Mouse (Mus musculus) retina, embryonic 14.5 days (tissue): Measurements from ENCODE around the gene Lhb.
A peak's percentile ranks its signal among the peaks of the same experiment; 100 is the strongest.
"Not testable (repeated sequence)": the region's sequence is repeated elsewhere in the genome, so short reads cannot be mapped to it uniquely, and the experiment has no call there.

Experiments
- DNase-seq: peaks from one replicate; pipeline ENCODE4 v3.0.0-alpha.2; 2015; ENCODE audit warnings: low spot score

Gene Lhb

GRCm38 (mm10) chr7:45420615-45420919 lies at the start of gene Lhb:
Lhb (plus strand) TSS chr7:45420820.
- no peak for DNase-seq

DNA sequence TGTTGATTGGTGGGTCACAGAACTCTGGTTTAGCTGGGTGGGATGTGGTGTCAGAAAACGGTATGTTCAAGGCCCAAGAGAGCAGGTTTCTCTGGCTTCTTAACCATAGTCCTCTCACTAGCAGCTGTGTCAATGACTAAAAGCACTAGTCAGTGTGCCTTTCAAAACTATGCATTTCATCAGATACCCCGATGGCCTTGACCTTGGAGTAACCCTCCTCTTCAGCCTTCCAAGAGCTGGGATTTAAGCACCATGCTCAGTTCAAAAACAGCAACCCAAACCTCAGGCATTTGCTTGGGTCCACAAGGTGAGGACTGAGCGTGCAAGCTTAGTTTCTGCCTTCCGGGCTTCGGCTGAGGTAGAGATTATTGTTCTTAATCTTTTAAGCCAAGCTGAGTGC lies 48.2 kb upstream of the Lhb start:
- no peak for DNase-seq

- DNase-seq, result no peak
These were observed 46.0 kb upstream of the Lhb start for GRCm38 (mm10) chr7:45374620-45375019.

DNA sequence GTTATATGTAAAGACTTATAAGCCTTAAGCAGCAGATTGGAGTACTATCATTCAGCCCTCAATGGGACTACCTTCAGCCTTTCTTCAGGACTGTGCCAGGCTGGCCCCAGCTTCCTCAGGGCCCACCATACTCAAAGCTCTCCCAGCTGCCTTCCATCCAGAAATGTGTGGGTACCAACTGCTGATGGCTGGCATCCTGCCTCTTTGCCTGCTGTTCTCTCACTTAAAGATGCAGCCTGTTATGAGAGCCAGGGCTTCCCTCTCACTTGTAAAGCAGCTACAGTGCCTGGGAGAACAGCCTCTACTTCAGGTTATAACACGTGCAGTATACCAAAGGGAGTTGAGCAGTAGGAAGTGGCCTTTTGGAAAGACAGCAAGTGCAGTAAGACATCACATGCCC lies 44.6 kb upstream of the Lhb start:
- no peak for DNase-seq

- no peak for DNase-seq
These were observed 34.5 kb upstream of the Lhb start for GRCm38 (mm10) chr7:45386077-45386476.

- DNase-seq, result peak; percentile 82
These were observed 25.5 kb upstream of the Lhb start for GRCm38 (mm10) chr7:45395129-45395541.

DNA sequence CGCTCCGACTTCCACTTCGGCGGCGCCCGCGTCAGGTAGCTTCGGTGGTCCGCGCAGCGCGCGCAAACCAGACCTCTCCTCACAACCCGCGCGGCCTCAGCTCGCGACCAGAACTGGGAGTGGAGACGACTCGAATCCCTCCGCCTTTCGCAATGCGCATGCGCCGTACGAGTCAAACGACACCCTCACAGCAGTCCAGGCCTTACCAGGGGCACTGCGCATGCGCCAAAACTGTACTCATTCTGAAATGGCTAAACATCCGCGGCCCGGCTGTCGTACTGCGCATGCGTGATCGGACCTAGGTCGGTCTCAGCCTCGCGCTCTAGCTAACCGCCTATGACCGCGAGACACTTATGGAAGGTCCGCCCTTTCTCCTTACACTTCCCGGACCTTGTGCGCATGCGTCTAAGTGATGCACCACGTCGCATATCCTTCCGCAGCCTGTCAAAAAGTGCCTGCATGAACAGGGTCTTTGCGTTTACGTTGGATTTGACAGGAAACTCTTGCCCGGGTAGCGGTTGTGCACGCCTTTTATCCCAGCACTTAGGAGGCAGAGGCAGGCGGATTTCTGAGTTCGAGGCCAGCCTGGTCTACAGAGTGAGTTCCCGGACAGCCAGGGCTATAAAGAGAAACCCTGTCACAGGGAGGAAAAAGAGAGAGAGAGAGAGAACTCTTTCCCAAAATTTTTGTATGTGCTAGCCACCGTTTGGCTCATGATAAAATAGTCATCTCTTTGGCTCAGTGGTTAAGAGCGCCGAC lies 24.9 kb upstream of the Lhb start, which contains the start of gene Snrnp70:
TSS of gene Snrnp70 (minus strand) at position 165 of the 759 bp plus-strand sequence.
- peak; percentile 100 for DNase-seq

DNA sequence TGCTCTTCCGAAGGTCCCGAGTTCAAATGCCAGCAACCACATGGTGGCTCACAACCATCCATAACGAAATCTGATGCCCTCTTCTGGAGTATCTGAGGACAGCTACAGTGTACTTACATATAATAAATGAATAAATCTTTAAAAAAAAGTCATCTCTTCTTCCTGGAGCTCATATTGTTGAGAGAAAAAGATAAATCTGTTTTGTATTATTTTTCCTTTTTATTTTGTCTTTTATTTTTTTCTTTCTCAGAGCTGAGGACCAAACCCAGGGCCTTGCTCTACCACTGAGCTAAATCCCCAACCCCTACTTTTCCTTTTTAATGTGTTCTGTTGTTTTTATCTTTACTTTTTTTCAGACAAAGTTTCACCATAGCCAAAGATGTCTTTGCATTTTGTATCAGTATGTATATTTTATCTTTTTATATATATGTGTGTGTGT lies 24.3 kb upstream of the Lhb start:
- not testable (repeated sequence) for DNase-seq

GRCm38 (mm10) chr7:45396787-45397186 lies 23.8 kb upstream of the Lhb start:
- no peak for DNase-seq

DNA sequence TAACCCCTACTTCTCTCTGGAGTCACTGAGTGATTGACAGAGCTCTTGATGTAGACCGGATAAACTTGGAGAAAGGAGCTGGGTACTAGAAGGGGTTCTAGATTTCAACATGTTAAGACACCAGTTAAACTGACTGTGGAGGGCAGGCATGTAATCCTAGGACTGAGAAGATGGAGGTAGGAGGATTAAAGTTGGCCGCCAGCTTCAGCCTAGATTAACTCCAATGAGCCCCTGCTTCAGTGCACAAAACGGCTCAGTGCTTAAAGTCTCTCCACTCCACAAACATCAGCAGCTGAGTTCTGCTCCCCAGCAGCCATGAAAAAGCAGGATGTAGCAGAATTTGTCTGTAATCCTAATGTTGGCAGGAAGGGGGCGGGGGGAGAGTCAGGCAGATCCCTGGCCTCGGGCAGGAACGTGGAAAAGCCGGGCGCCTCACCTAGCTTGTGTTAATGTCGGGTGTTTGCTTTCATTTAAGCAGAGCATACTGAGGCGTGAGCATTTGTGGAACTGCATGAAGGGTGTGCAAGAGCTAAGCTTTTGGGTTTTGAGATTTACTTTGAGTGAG lies 19.0 kb upstream of the Lhb start:
- no peak for DNase-seq

DNA sequence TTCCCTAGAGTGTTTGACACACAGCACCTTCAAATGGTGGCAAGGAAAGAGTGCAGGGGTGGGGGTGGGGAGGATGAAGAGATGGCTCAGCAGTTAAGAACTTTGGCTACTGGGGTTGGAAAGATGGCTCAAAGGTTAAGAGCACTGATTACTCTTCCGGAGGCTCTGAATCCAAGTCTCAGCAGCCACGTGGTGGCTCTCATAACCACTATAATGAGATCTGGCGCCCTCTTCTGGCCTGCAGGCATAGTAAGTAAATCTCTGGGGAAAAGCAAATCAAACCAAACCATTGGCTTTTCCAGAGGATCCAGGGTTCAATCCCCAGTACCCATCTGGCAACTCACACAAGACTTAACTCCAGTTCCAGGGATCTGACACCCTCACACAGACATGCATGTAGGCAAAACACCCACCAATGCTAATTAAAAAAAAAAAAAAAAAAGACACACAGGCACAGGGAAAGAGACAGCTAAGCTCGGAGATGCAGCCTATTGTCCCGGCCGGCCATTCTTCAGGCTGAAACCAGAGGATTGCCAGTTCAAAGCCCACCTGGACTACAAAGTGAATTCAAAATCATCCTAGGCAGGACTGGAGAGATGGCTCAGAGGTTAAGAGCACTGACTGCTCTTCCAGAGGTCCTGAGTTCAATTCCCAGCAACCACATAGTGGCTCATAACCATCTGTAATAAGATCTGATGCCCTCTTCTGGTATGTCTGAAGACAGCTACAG lies 16.9 kb upstream of the Lhb start:
- DNase-seq, result peak; percentile 80

DNA sequence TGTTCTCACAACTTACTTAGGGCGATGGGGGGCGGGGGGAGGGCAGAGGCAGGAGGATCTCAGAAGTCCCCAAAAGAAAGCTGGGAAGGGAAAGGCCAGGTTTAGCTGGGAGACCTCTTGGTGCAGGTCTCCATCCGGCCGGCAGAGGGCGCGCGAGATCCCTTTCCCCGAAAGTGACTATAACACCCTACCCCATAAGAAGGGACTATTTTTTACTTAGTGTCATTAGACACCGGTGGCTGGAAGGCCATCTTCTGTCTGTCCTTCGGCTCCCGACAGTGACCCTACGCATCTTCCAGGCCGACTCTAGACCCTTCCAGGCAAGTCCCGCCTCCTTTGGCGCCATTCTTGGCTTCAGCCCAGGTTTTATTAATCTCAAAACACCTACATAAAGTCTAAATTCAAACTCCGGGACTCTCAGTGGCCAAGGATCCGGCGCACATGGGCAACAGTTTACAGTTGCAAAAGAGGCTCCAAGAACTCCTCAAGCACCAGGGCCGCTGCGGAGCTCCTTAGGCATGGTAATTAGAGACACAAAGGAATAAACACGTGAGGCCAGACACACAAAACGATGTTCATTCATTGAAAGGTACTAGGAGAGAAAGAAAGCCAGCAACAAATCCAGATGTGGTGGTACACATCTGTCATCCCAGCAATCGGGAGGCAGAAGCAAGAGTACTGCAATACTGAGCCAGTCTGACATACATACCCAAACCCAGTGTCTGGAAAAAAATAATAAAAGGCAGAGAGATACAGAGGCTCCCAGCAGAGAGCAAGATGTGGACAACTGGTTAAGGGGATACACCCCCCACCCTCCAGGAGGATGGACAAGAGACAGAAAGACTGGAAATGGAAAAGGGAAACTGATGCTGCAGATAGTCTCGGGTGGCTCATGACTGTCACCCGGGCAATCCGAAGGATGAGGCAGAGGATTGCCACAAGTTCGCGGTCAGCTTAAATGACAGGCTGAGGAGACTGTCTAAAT lies 15.2 kb upstream of the Lhb start, which contains the start of gene Kcna7:
TSS of gene Kcna7 (plus strand) at position 563 of the 985 bp plus-strand sequence.
- peak; percentile 72 for DNase-seq

GRCm38 (mm10) chr7:45406157-45407156 lies 14.2 kb upstream of the Lhb start:
- no peak for DNase-seq

DNA sequence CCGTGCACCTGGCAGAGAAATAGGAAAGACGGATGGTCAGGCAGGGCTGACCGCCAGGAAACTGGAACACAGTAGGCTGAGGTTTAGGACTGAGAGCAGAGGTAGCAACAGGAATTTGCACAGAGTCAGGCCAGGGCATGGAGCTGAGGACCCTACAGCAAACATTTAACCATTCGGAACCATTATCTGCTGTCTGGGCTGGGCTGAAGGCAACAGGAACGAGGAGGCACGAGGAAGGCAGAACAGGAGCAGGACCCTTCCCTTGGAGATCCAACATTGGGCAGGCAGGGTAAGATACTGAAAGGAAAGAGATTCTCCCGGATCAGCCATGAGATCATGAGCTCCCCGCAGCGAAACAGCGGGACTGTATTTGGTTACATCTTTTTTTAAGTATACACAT lies 12.8 kb upstream of the Lhb start:
- no peak for DNase-seq

DNA sequence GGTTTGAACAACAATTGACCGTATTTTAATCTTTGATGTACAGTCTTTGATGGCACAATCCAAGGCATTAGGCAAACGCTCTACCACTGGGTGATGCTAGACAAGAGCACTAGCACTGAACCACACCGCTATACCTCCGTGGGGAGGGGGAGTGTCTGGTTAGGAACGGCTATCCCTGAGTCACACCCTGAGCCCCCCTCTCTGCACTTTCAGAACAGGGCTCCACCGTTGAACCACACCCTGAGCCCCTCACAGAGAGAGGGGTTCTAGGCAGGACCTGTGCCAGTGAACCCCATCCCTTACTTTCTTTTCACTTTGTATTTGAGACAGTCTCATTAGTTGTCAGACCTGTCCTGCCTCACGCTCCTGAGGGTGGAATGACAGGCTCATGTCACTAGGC lies 12.3 kb upstream of the Lhb start:
- no peak for DNase-seq

DNA sequence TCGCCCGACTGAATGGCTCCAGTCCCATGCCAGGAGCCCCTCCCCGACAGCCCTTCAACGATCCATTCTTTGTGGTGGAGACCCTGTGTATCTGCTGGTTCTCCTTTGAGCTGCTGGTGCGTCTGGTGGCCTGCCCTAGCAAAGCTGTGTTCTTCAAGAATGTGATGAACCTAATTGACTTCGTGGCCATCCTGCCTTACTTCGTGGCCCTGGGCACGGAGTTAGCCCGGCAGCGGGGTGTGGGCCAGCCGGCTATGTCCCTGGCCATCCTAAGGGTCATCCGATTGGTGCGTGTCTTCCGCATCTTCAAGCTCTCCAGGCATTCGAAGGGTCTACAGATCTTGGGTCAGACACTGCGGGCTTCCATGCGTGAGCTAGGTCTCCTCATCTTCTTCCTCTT lies 11.7 kb upstream of the Lhb start:
- no peak for DNase-seq

GRCm38 (mm10) chr7:45409497-45410163 lies 11.0 kb upstream of the Lhb start:
- no peak for DNase-seq

GRCm38 (mm10) chr7:45412421-45412820 lies 8.2 kb upstream of the Lhb start:
- no peak for DNase-seq

- peak; percentile 53 for DNase-seq
These were observed 7.3 kb upstream of the Lhb start, which contains the start of gene Ntf5 for GRCm38 (mm10) chr7:45413113-45413863. Ntf5 (plus strand) TSS chr7:45413695.
